Mouse (Mus musculus) frontal cortex, adult 2 months (tissue): Measurements from ENCODE around the gene Ank2. TPM values are rescaled to one million over a fixed set of nuclear protein-coding genes. Genes with fewer than 3 reads are reported as not detected.
"Not testable (repeated sequence)": the region's sequence is repeated elsewhere in the genome, so short reads cannot be mapped to it uniquely, and the experiment has no call there.

Experiments used
- DNase-seq, 2 experiments: peaks; one replicate each; pipeline ENCODE4 v3.0.0; 2022; ENCODE audit warnings: low spot score in 1 of 2; ENCODE audit errors: extremely low spot score in 1 of 2
- polyA plus RNA-seq: library from polyadenylated mRNA; depleted of rRNA; stranded (reverse); fragments of >200 nt; gene quantifications from 2 replicates; pipeline ENCODE4 v1.2.3, GENCODE M21; 2012

The Ank2 gene
- polyA plus RNA-seq, 1 experiment, result 402 TPM

GRCm38 (mm10) chr3:127429866-127430265 is 69.3 kb downstream of the Ank2 start:
- DNase-seq, result no peak

GRCm38 (mm10) chr3:127428527-127428926 is 70.6 kb downstream of the Ank2 start:
- no peak for DNase-seq

GRCm38 (mm10) chr3:127416950-127417349 is 82.2 kb downstream of the Ank2 start:
- peak in 1 of 2 experiments; percentile 30 for DNase-seq

- no peak for DNase-seq
These were observed 84.7 kb downstream of the Ank2 start for GRCm38 (mm10) chr3:127414438-127414837.

GRCm38 (mm10) chr3:127408684-127409550 is 90.2 kb downstream of the Ank2 start:
- DNase-seq, result peak; percentile 89 to 90

GRCm38 (mm10) chr3:127407868-127408574 is 91.1 kb downstream of the Ank2 start:
- DNase-seq, result peak in 1 of 2 experiments; percentile 20

GRCm38 (mm10) chr3:127406883-127407282 is 92.3 kb downstream of the Ank2 start:
- DNase-seq, result no peak

- peak in 1 of 2 experiments; percentile 19 for DNase-seq
These were observed 94.8 kb downstream of the Ank2 start for GRCm38 (mm10) chr3:127404371-127404770.

- DNase-seq, result no peak
These were observed 98.2 kb downstream of the Ank2 start for GRCm38 (mm10) chr3:127400976-127401375.

GRCm38 (mm10) chr3:127400468-127400867 is 98.7 kb downstream of the Ank2 start:
- DNase-seq, result not testable (repeated sequence)

GRCm38 (mm10) chr3:127397774-127398173 is 101.4 kb downstream of the Ank2 start:
- no peak for DNase-seq

GRCm38 (mm10) chr3:127395202-127395601 is 103.9 kb downstream of the Ank2 start:
- peak; percentile 68 to 71 for DNase-seq

GRCm38 (mm10) chr3:127387016-127387517 is 112.1 kb downstream of the Ank2 start:
- no peak for DNase-seq

- no peak for DNase-seq
These were observed 115.9 kb downstream of the Ank2 start for GRCm38 (mm10) chr3:127383231-127383630.

GRCm38 (mm10) chr3:127376901-127377460 is 122.2 kb downstream of the Ank2 start:
- no peak for DNase-seq

- no peak for DNase-seq
These were observed 123.0 kb downstream of the Ank2 start for GRCm38 (mm10) chr3:127375956-127376660.

- DNase-seq, result no peak
These were observed 124.9 kb downstream of the Ank2 start for GRCm38 (mm10) chr3:127374190-127374710.

GRCm38 (mm10) chr3:127371774-127372173 is 127.4 kb downstream of the Ank2 start:
- no peak for DNase-seq

- peak in 1 of 2 experiments; percentile 55 for DNase-seq
These were observed 129.6 kb downstream of the Ank2 start for GRCm38 (mm10) chr3:127369529-127369928.

GRCm38 (mm10) chr3:127367450-127367849 is 131.7 kb downstream of the Ank2 start:
- DNase-seq, result no peak
